Mouse (Mus musculus) heart, adult 2 months (tissue): ENCODE results near the gene Bmper. TPM values are rescaled to one million over a fixed set of nuclear protein-coding genes. Genes with fewer than 3 reads are reported as not detected.
A peak's percentile ranks its signal among the peaks of the same experiment; 100 is the strongest.

Experiments used
- DNase-seq, 2 experiments: peaks; one replicate each; pipeline ENCODE4 v3.0.0; 2021
- H3K27ac ChIP-seq: fragments of 200-600 bp; 2 replicates; pipeline ENCODE4 v1.8.1; 2022
- H3K27me3 ChIP-seq: fragments of 200-500 bp; 2 replicates; pipeline ENCODE4 v1.6.1; 2012; ENCODE audit warnings: mild to moderate bottlenecking, low read length, inconsistent platforms, mixed read lengths; ENCODE audit not compliant: control insufficient read depth, insufficient read depth
- H3K36me3 ChIP-seq: fragments of 200-500 bp; 2 replicates; pipeline ENCODE4 v1.6.1; 2012; ENCODE audit warnings: low read length, inconsistent platforms; ENCODE audit not compliant: control insufficient read depth, insufficient read depth
- H3K4me1 ChIP-seq: fragments of 200-500 bp; 2 replicates; pipeline ENCODE4 v1.6.1; 2011; ENCODE audit warnings: low read length; ENCODE audit not compliant: control insufficient read depth, insufficient read depth
- H3K4me3 ChIP-seq: fragments of 200-600 bp; 2 replicates; pipeline ENCODE4 v1.8.1; 2022
- H3K79me2 ChIP-seq: fragments of 200-500 bp; replicated peaks from 2 replicates; pipeline ENCODE4 v1.6.1; 2012; ENCODE audit warnings: mild to moderate bottlenecking, inconsistent platforms, low read length, moderate library complexity, mixed read lengths; ENCODE audit not compliant: control insufficient read depth, insufficient read depth
- H3K9ac ChIP-seq: fragments of 200-500 bp; 2 replicates; pipeline ENCODE4 v1.6.1; 2012; ENCODE audit warnings: low read depth, mild to moderate bottlenecking, control low read depth, inconsistent platforms, low read length, mixed read lengths
- CTCF ChIP-seq: fragments of 200-600 bp; IDR thresholded peaks from 2 replicates; pipeline ENCODE4 v1.8.1; 2022; ENCODE audit warnings: antibody characterized with exemption, mild to moderate bottlenecking, moderate library complexity
- EP300 ChIP-seq: fragments of 200-500 bp; IDR thresholded peaks from 2 replicates; pipeline ENCODE4 v1.6.1; 2011; ENCODE audit warnings: low read depth, low read length, control low read depth; ENCODE audit not compliant: insufficient read depth
- POLR2A ChIP-seq: fragments of 200-500 bp; IDR thresholded peaks from 2 replicates; pipeline ENCODE4 v1.6.1; 2011; ENCODE audit warnings: mild to moderate bottlenecking, low read depth, low read length, control low read depth; ENCODE audit not compliant: insufficient read depth
- WGBS: fragments of 180-500 bp; shearing (Covaris S2); methylation state at CpG from one replicate; pipeline ENCODE4 v1.1.7; 2018; 5-methylcytosine and 5-hydroxymethylcytosine counted together
- intact Hi-C: fragments of 180-260 bp; cut with DNase I; formaldehyde crosslinking; loops from one replicate; pipeline ENCODE4 v1.15.1; 2025
- polyA plus RNA-seq: library from polyadenylated mRNA; depleted of rRNA; stranded (reverse); fragments of >200 nt; gene quantifications from 2 replicates; pipeline ENCODE4 v1.2.3, GENCODE M21; 2012
- total RNA-seq, 2 experiments: library from RNA; stranded (reverse); gene quantifications; 2 replicates each; pipeline ENCODE4 v1.2.3; 2021

Gene Bmper
- total and polyA plus RNA-seq, 3 experiments: 1.9 to 4.3 (median 2.6) TPM

DNA sequence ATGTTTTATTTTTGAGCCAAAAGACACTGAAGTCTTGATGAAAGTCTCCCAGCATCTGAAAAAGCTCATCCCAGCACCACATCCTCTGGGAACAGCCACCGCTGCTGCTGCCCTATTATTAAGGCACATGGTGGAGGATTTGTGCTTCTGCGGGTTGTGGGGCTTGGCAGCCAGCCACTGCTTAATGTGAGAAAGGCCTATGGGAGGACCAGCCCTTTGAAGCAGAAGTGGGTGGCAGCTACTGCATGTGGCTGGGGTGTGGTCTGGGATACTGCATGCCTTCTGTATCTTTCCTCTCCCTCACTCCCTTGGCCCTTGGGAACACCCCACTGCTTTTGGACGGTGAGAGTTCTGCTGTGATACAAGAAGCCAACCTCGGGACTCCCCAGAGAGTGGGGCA lies 237.8 kb downstream of the Bmper start:
- Histone ChIP-seq H3K4me1 (no peaks in the 10 kb centered on the region; the same call in 1 of the 2 replicates), H3K36me3 (no peaks in the 10 kb centered on the region), H3K9ac (no peak overlapping the region), H3K27ac (no peak overlapping the region), H3K79me2 (no peaks in the 10 kb centered on the region), H3K27me3 (no peaks in the 10 kb centered on the region), H3K4me3 (no peak overlapping the region)
- intact Hi-C loops: loop anchor here (10.0 kb wide), 1 partner anchor 124 kb away; no protein-coding TSS in a partner anchor
- DNase-seq: no peak
- WGBS: 39% methylated on average over 4 of the region's 4 CpGs
- TF ChIP-seq CTCF (no peak), POLR2A (no peak), EP300 (no peak)

DNA sequence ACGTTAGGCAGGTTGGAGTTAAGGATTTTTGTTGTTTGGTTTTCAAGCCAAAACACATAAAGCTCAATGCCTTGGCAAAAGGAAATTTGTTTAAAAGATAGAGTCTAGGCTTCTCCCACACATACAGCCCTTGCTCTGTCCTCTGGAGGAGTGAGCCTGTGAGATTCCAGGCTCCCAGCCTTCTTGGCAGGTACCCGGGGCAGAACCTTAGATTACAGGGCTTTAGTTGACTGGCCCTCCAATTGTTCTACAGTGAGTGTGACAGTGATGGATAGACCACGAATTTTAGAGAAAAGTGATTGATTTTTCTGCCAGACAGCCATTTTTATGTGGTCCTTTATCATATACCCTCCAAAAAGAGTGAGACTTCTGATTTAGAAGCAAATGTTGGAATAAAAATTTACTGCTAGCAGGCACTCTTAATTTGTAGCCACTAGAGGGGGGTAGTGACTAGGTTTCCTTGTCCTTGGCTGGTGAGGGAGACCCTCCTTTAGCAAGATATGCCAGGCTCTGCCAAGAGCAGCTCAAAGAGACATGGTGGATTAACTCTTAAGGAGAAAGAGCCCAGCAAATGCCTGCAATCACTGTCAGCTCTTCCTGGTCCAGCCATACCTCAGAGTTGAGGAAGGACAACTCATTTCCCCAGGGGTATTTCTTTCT lies 240.2 kb downstream of the Bmper start:
- intact Hi-C loops: loop anchor here (10.0 kb wide), 1 partner anchor 122 kb away; no protein-coding TSS in a partner anchor
- no peak overlapping the region for H3K27ac ChIP-seq
- no peak for DNase-seq

DNA sequence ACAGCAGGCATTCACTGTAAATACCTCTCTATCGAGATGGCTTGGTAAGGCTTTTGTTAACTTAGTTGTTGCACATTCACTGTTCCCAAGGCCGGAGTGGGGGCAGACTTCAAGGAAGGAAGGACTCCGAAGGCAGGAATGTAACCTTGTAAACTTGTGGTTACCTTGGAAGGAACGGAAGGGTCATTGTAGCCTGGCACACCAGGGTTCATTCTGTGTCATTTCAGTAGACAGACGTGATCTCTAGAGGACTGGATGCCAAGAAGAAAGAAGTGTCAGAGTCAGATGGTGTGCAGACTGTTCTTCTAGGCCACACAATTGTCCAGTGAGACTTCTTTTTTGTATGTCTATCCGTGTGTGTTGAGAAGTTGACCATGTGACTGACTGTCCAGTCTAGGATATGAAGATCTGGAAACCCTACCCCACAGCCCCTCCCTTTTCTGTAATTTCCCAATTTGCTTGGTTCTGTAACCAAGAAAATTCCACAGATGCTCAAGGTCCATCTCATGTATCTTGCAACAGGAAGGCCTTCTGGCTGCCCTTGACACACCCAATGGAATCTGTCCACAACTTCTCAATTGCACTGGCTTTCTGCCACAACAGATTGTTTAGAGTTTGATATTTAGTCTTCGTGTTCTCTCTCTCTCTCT lies 242.2 kb downstream of the Bmper start:
- H3K27ac ChIP-seq: no peak overlapping the region
- whole genome bisulfite sequencing: 65% methylated on average over 7 of the region's 7 CpGs
- no peaks in the 10 kb centered on the region; the same call in 1 of the 2 replicates for H3K4me1 ChIP-seq
- peak in 1 of 2 experiments; percentile 21 for DNase-seq
- no peaks in the 10 kb centered on the region for H3K79me2 ChIP-seq
- H3K4me3 ChIP-seq: no peak overlapping the region
- intact Hi-C loops: loop anchor here (10.0 kb wide), 1 partner anchor 120 kb away; no protein-coding TSS in a partner anchor
- H3K36me3 ChIP-seq: no peaks in the 10 kb centered on the region
- H3K9ac ChIP-seq: no peak overlapping the region
- TF ChIP-seq POLR2A (no peak), EP300 (no peak), CTCF (no peak)
- no peaks in the 10 kb centered on the region for H3K27me3 ChIP-seq

More for the DNA sequence above, 240.2 kb downstream of the Bmper start:
- Histone ChIP-seq H3K4me3 (no peak overlapping the region), H3K36me3 (no peaks in the 10 kb centered on the region), H3K27me3 (no peaks in the 10 kb centered on the region), H3K4me1 (no peaks in the 10 kb centered on the region; the same call in 1 of the 2 replicates), H3K9ac (no peak overlapping the region), H3K79me2 (no peaks in the 10 kb centered on the region)
- TF ChIP-seq POLR2A: no peak
- peak; percentile 68 for TF ChIP-seq CTCF
- TF ChIP-seq EP300: no peak
- 27% methylated on average over 3 of the region's 3 CpGs for WGBS

DNA sequence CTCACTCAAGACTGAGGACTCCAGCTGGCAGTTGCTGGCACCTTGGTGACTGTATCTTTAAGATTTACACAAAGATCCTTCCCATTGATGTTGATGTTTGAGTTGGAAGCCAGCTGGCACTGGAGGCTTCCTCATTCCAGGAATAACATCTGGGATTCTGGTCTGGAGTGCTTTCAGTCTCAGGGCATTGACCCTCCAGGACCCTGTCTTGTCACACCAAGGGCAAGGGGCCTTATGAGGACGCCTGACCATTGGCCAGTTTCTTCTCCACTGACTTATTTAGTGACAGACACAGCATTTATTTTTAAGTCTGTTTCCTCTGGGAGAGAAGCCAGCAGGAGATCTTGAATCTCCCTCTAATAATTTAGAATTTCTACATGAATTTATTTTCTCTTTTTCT lies 247.0 kb downstream of the Bmper start:
- no peak for TF ChIP-seq CTCF
- TF ChIP-seq EP300: no peak
- TF ChIP-seq POLR2A: no peak
- H3K36me3 ChIP-seq: no peaks in the 10 kb centered on the region
- DNase-seq: peak in 1 of 2 experiments; percentile 17
- no peak overlapping the region for H3K9ac ChIP-seq
- WGBS: 23% methylated on average over 1 of the region's 1 CpGs
- H3K79me2 ChIP-seq: no peaks in the 10 kb centered on the region
- no peak overlapping the region for H3K27ac ChIP-seq
- no peak overlapping the region for H3K4me3 ChIP-seq
- intact Hi-C loops: loop anchor here (10.0 kb wide), 1 partner anchor 115 kb away; no protein-coding TSS in a partner anchor
- no peaks in the 10 kb centered on the region; the same call in 1 of the 2 replicates for H3K4me1 ChIP-seq
- no peaks in the 10 kb centered on the region for H3K27me3 ChIP-seq

DNA sequence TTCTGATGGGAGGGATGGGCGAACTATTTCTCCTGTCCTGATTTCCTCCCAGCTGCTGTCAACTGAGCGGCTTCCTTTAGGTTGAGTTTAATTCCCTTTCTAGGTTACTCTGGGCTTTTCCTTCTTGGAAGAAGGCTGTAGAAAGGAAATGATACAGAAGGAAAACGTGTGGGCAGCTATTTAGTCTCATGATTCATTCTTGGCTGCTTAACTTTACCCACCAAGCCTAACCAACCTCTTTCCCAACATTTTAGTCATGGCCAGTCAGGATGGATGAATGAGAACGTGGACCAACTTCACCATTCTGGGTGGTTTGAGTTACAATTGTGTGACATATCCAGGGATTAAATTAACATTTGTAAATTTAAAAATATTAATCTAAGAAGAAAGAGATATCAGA lies 263.0 kb downstream of the Bmper start:
- intact Hi-C loops: no loop called here
- no peak for DNase-seq
- H3K36me3 ChIP-seq: no peaks in the 10 kb centered on the region
- H3K27me3 ChIP-seq: no peaks in the 10 kb centered on the region
- 60% methylated on average over 4 of the region's 4 CpGs for WGBS
- no peak for TF ChIP-seq CTCF
- no peak for TF ChIP-seq POLR2A
- TF ChIP-seq EP300: no peak
- no peak overlapping the region for H3K27ac ChIP-seq
- H3K4me1 ChIP-seq: no peaks in the 10 kb centered on the region
- H3K79me2 ChIP-seq: no peaks in the 10 kb centered on the region
- no peak overlapping the region for H3K9ac ChIP-seq
- H3K4me3 ChIP-seq: no peak overlapping the region
